Mouse (Mus musculus) kidney, adult 11 months (tissue): ENCODE measurements around the gene Rpl21.
"Not testable (repeated sequence)": the region's sequence is repeated elsewhere in the genome, so short reads cannot be mapped to it uniquely, and the experiment has no call there.

Experiments
- DNase-seq: peaks from one replicate; pipeline ENCODE4 v3.0.0; 2022

Rpl21 gene

GRCm38 (mm10) chr5:146872981-146873631, 40.4 kb downstream of the Rpl21 start:
- DNase-seq = no peak

- no peak for DNase-seq
Measured at GRCm38 (mm10) chr5:146876024-146876423, 43.3 kb downstream of the Rpl21 start.

GRCm38 (mm10) chr5:146877882-146878281, 45.2 kb downstream of the Rpl21 start:
- DNase-seq = not testable (repeated sequence)

- no peak for DNase-seq
Measured at GRCm38 (mm10) chr5:146882261-146882660, 49.6 kb downstream of the Rpl21 start.

- no peak for DNase-seq
Measured at GRCm38 (mm10) chr5:146883053-146883452, 50.4 kb downstream of the Rpl21 start.

- DNase-seq = no peak
Measured at GRCm38 (mm10) chr5:146883486-146884272, 51.0 kb downstream of the Rpl21 start.
